Mouse (Mus musculus) MEL (cell line): ENCODE measurements around the gene Tmprss6. TPM values are rescaled to one million over a fixed set of nuclear protein-coding genes. Genes with fewer than 3 reads are reported as not detected.

Source experiments
- DNase-seq: peaks from one replicate; pipeline ENCODE4 v3.0.0; 2011; ENCODE audit warnings: low read depth, low spot score
- H3K27ac ChIP-seq: 2 replicates; pipeline ENCODE4 v1.5.1; 2012; ENCODE audit warnings: low read depth, mild to moderate bottlenecking, control low read depth, low read length, moderate library complexity; ENCODE audit not compliant: control insufficient read depth
- H3K27me3 ChIP-seq, 2 experiments: fragments of 150-350 bp in 1 of 2; sonication (generic) in 1 of 2; 2 replicates each; pipeline ENCODE4 v1.6.1; 2012; ENCODE audit warnings: low read length in 2 of 2, mild to moderate bottlenecking in 2 of 2, improper control_type of control experiment in 1 of 2, moderate library complexity in 1 of 2; ENCODE audit not compliant: insufficient read depth in 2 of 2, control insufficient read depth in 1 of 2
- H3K36me3 ChIP-seq, 2 experiments: 2 replicates each; pipeline ENCODE4 v1.6.1; 2012 to 2014; ENCODE audit warnings: low read length in 2 of 2, improper control_type of control experiment in 1 of 2, inconsistent platforms in 1 of 2, mild to moderate bottlenecking in 1 of 2; ENCODE audit not compliant: insufficient read depth in 2 of 2, control insufficient read depth in 1 of 2
- H3K4me1 ChIP-seq, 2 experiments: fragments of 150-350 bp in 1 of 2; sonication (generic) in 1 of 2; 2 replicates each; pipeline ENCODE4 v1.6.1; 2012; ENCODE audit warnings: low read length in 2 of 2, improper control_type of control experiment in 1 of 2, mild to moderate bottlenecking in 1 of 2; ENCODE audit not compliant: insufficient read depth in 2 of 2, control insufficient read depth in 1 of 2
- H3K4me3 ChIP-seq, 2 experiments: fragments of 150-350 bp in 1 of 2; sonication (generic) in 1 of 2; 2 replicates each; pipeline ENCODE4 v1.5.1; 2012; ENCODE audit warnings: low read depth in 2 of 2, low read length in 2 of 2, mild to moderate bottlenecking in 2 of 2, moderate library complexity in 2 of 2, control low read depth in 1 of 2, improper control_type of control experiment in 1 of 2; ENCODE audit not compliant: control insufficient read depth in 1 of 2, insufficient read depth in 1 of 2
- H3K79me2 ChIP-seq: 2 replicates; pipeline ENCODE4 v1.6.1; 2012; ENCODE audit warnings: mild to moderate bottlenecking, low read length, moderate library complexity; ENCODE audit not compliant: control insufficient read depth, poor library complexity, insufficient read depth
- H3K9ac ChIP-seq: 2 replicates; pipeline ENCODE4 v1.6.1; 2012; ENCODE audit warnings: low read depth, mild to moderate bottlenecking, control low read depth, low read length, moderate library complexity; ENCODE audit not compliant: control insufficient read depth, poor library complexity, severe bottlenecking
- H3K9me3 ChIP-seq: fragments of 150-350 bp; sonication (generic); replicated peaks from 2 replicates; pipeline ENCODE4 v1.6.1; 2012; ENCODE audit warnings: mild to moderate bottlenecking, low read length, improper control_type of control experiment, moderate library complexity; ENCODE audit not compliant: insufficient read depth
- BHLHE40 ChIP-seq: IDR thresholded peaks from 2 replicates; pipeline ENCODE4 v1.6.1; 2012; ENCODE audit warnings: low read depth, mild to moderate bottlenecking, inconsistent platforms, low read length, improper control_type of control experiment, borderline replicate concordance
- ETS1 ChIP-seq: IDR thresholded peaks from 2 replicates; pipeline ENCODE4 v1.6.1; 2012; ENCODE audit warnings: low read depth, mild to moderate bottlenecking, inconsistent platforms, low read length, improper control_type of control experiment, moderate library complexity
- GABPA ChIP-seq: IDR thresholded peaks from 2 replicates; pipeline ENCODE4 v1.6.1; 2012; ENCODE audit warnings: low read depth, mild to moderate bottlenecking, inconsistent platforms, low read length, improper control_type of control experiment, moderate library complexity
- GATA1 ChIP-seq: IDR thresholded peaks from 2 replicates; pipeline ENCODE4 v1.6.1; 2011; ENCODE audit warnings: low read depth, low read length, improper control_type of control experiment
- MAX ChIP-seq: IDR thresholded peaks from 2 replicates; pipeline ENCODE4 v1.6.1; 2011; ENCODE audit warnings: low read length, improper control_type of control experiment
- MEF2A ChIP-seq: IDR thresholded peaks from 2 replicates; pipeline ENCODE4 v1.6.1; 2014; ENCODE audit warnings: low read depth, mild to moderate bottlenecking, inconsistent platforms, low read length, improper control_type of control experiment; ENCODE audit not compliant: poor library complexity, insufficient replicate concordance, severe bottlenecking; ENCODE audit errors: extremely low read depth
- MYC ChIP-seq: IDR thresholded peaks from 2 replicates; pipeline ENCODE4 v1.6.1; 2011; ENCODE audit warnings: low read depth, mild to moderate bottlenecking, low read length, improper control_type of control experiment, moderate library complexity
- POLR2A ChIP-seq, 2 experiments: IDR thresholded peaks; 2 replicates each; pipeline ENCODE4 v1.6.1; 2011 to 2012; ENCODE audit warnings: low read length in 2 of 2, mild to moderate bottlenecking in 2 of 2, control low read depth in 1 of 2, improper control_type of control experiment in 1 of 2, low read depth in 1 of 2, moderate library complexity in 1 of 2; ENCODE audit not compliant: control insufficient read depth in 1 of 2, insufficient read depth in 1 of 2, poor library complexity in 1 of 2
- POLR2AphosphoS2 ChIP-seq: IDR thresholded peaks from 2 replicates; pipeline ENCODE4 v1.6.1; 2011; ENCODE audit warnings: low read length, improper control_type of control experiment
- POLR2AphosphoS5 ChIP-seq: IDR thresholded peaks from 2 replicates; pipeline ENCODE4 v1.6.1; 2012; ENCODE audit warnings: low read depth, borderline replicate concordance, mild to moderate bottlenecking, inconsistent platforms, low read length, moderate library complexity, mixed read lengths
- RCOR1 ChIP-seq: IDR thresholded peaks from 2 replicates; pipeline ENCODE4 v1.6.1; 2012; ENCODE audit warnings: low read depth, mild to moderate bottlenecking, inconsistent platforms, low read length, improper control_type of control experiment
- SMC3 ChIP-seq: IDR thresholded peaks from 2 replicates; pipeline ENCODE4 v1.6.1; 2011; ENCODE audit warnings: low read depth, low read length, improper control_type of control experiment
- TAL1 ChIP-seq: IDR thresholded peaks from 2 replicates; pipeline ENCODE4 v1.6.1; 2012; ENCODE audit warnings: mild to moderate bottlenecking, inconsistent platforms, low read length, moderate library complexity, mixed read lengths
- TBP ChIP-seq: IDR thresholded peaks from 2 replicates; pipeline ENCODE4 v1.8.0; 2011; ENCODE audit warnings: low read depth, low read length, improper control_type of control experiment
- UBTF ChIP-seq: IDR thresholded peaks from 2 replicates; pipeline ENCODE4 v1.6.1; 2012; ENCODE audit warnings: low read depth, mild to moderate bottlenecking, inconsistent platforms, low read length, improper control_type of control experiment, moderate library complexity, borderline replicate concordance; ENCODE audit not compliant: insufficient read depth
- USF2 ChIP-seq, 2 experiments: IDR thresholded peaks; 2 replicates each; pipeline ENCODE4 v1.6.1; 2011 to 2012; ENCODE audit warnings: improper control_type of control experiment in 2 of 2, low read length in 2 of 2, borderline replicate concordance in 1 of 2, inconsistent platforms in 1 of 2, low read depth in 1 of 2, mild to moderate bottlenecking in 1 of 2; ENCODE audit not compliant: insufficient read depth in 1 of 2
- ZKSCAN1 ChIP-seq: IDR thresholded peaks from 2 replicates; pipeline ENCODE4 v1.6.1; 2012; ENCODE audit warnings: low read depth, mild to moderate bottlenecking, inconsistent platforms, low read length, improper control_type of control experiment, moderate library complexity
- ZMIZ1 ChIP-seq: IDR thresholded peaks from 2 replicates; pipeline ENCODE4 v1.6.1; 2012; ENCODE audit warnings: low read depth, mild to moderate bottlenecking, inconsistent platforms, low read length, improper control_type of control experiment, moderate library complexity
- ZNF384 ChIP-seq: IDR thresholded peaks from 2 replicates; pipeline ENCODE4 v1.6.1; 2012; ENCODE audit warnings: low read depth, mild to moderate bottlenecking, inconsistent platforms, low read length, improper control_type of control experiment
- polyA plus RNA-seq, 2 experiments: library from polyadenylated mRNA; stranded (reverse) in 1 of 2; unstranded in 1 of 2; fragments of >175 nt in 1 of 2; fragments of >200 nt in 1 of 2; gene quantifications; 2 replicates each; pipeline versions ENCODE4 v1.2.1 to v1.2.4; 2012; ENCODE audit warnings: low replicate concordance in 2 of 2, low read depth in 1 of 2; ENCODE audit not compliant: insufficient read length in 2 of 2, insufficient read depth in 1 of 2, missing spikeins in 1 of 2
- total RNA-seq: library from RNA; depleted of rRNA; stranded (reverse); fragments of 300-350 nt; gene quantifications from 2 replicates; pipeline ENCODE4 v1.2.3, GENCODE M21; 2012

Tmprss6 gene
- total and polyA plus RNA-seq, 3 experiments: 0.11 to 0.12 TPM; not detected in 1

GRCm38 (mm10) chr15:78502437-78503132 lies 34.2 kb upstream of the Tmprss6 start:
- TF ChIP-seq USF2 (IDR thresholded peaks at IDR 0.05; ENCODE audit: borderline replicate concordance in 1 of 2, insufficient read depth in 1 of 2, low read depth in 1 of 2, low read length in 2 of 2) (no peak), POLR2AphosphoS2 (no peak), GATA1 (no peak), ZKSCAN1 (no peak)

GRCm38 (mm10) chr15:78494968-78495406 lies 26.6 kb upstream of the Tmprss6 start, which contains the start of gene Il2rb:
TSS of gene Il2rb (minus strand) at chr15:78495271.
- no peak within 1 kb of the TSS for H3K9ac ChIP-seq
- no peak for DNase-seq

More at GRCm38 (mm10) chr15:78502437-78503132, 34.2 kb upstream of the Tmprss6 start:
- Histone ChIP-seq H3K9me3 (no peaks in the 10 kb centered on the region), H3K4me1 (no peaks in the 10 kb centered on the region), H3K27me3 (no peaks in the 10 kb centered on the region), H3K36me3 (no peaks in the 10 kb centered on the region), H3K4me3 (no peak overlapping the region), H3K27ac (no peak overlapping the region), H3K9ac (no peak overlapping the region), H3K79me2 (no peaks in the 10 kb centered on the region)
- DNase-seq: no peak

GRCm38 (mm10) chr15:78493401-78494010 lies 25.1 kb upstream of the Tmprss6 start:
- Histone ChIP-seq H3K36me3 (no peaks in the 10 kb centered on the region), H3K9me3 (no peaks in the 10 kb centered on the region), H3K4me3 (no peak overlapping the region), H3K9ac (no peak overlapping the region), H3K27ac (no peak overlapping the region), H3K27me3 (peaks cover 0 to 2% of the 10 kb centered on the region in 2 experiments; a peak in 2 of 4 replicates), H3K4me1 (no peaks in the 10 kb centered on the region), H3K79me2 (no peaks in the 10 kb centered on the region)
- no peak for DNase-seq
- TF ChIP-seq ZMIZ1 (no peak), MYC (no peak), MEF2A (no peak), POLR2A (IDR thresholded peaks at IDR 0.05; ENCODE audit: control insufficient read depth in 1 of 2, insufficient read depth in 1 of 2, low read depth in 1 of 2, low read length in 2 of 2, poor library complexity in 1 of 2) (no peak), MAX (no peak), ZNF384 (no peak), SMC3 (no peak), ETS1 (no peak), TAL1 (no peak), BHLHE40 (no peak)

More at GRCm38 (mm10) chr15:78494968-78495406, 26.6 kb upstream of the Tmprss6 start, which contains the start of gene Il2rb:
- Histone ChIP-seq H3K79me2 (no peaks in the 10 kb centered on the region), H3K27ac (no peak within 1 kb of the TSS), H3K4me3 (no peak within 1 kb of the TSS), H3K4me1 (no peaks in the 10 kb centered on the region), H3K36me3 (no peaks in the 10 kb centered on the region), H3K9me3 (no peaks in the 10 kb centered on the region), H3K27me3 (no peaks in the 10 kb centered on the region)
- TF ChIP-seq ETS1 (no peak), MEF2A (no peak), GABPA (no peak), POLR2AphosphoS2 (no peak), ZKSCAN1 (no peak), RCOR1 (no peak), ZNF384 (no peak), GATA1 (no peak), TAL1 (no peak), UBTF (no peak), TBP (no peak), POLR2AphosphoS5 (no peak)
